Mouse (Mus musculus) heart, embryonic 13.5 days (tissue): ENCODE data around the gene Asic3. TPM values are rescaled to one million over a fixed set of nuclear protein-coding genes. Genes with fewer than 3 reads are reported as not detected.
A peak's percentile ranks its signal among the peaks of the same experiment; 100 is the strongest.

ENCODE experiments used
- ATAC-seq: fragments of 200-750 bp; cut with Nextera tagmentation; 2 replicates; pipeline ENCODE4 v1.8.0; 2017; ENCODE audit warnings: moderate TSS enrichment; ENCODE audit not compliant: insufficient number of reproducible peaks, low FRiP score, low TSS enrichment; ENCODE audit errors: extremely low read depth
- H3K27ac ChIP-seq: fragments of 300-500 bp; sonication (generic); replicated peaks from 2 replicates; pipeline ENCODE4 v1.5.1; 2015; ENCODE audit warnings: moderate library complexity, mild to moderate bottlenecking, inconsistent platforms
- H3K27me3 ChIP-seq: fragments of 300-500 bp; sonication (generic); replicated peaks from 2 replicates; pipeline ENCODE4 v1.6.1; 2015; ENCODE audit warnings: mild to moderate bottlenecking, inconsistent platforms
- H3K36me3 ChIP-seq: fragments of 300-500 bp; sonication (generic); 2 replicates; pipeline ENCODE4 v1.6.1; 2015; ENCODE audit warnings: mild to moderate bottlenecking, inconsistent platforms
- H3K4me1 ChIP-seq: fragments of 300-500 bp; sonication (generic); 2 replicates; pipeline ENCODE4 v1.6.1; 2015; ENCODE audit warnings: inconsistent platforms
- H3K4me2 ChIP-seq: fragments of 300-500 bp; sonication (generic); 2 replicates; pipeline ENCODE4 v1.6.1; 2015; ENCODE audit warnings: inconsistent platforms, mild to moderate bottlenecking, moderate library complexity
- H3K4me3 ChIP-seq: fragments of 300-500 bp; sonication (generic); 2 replicates; pipeline ENCODE4 v1.5.1; 2015; ENCODE audit warnings: moderate library complexity, mild to moderate bottlenecking, inconsistent platforms
- H3K9ac ChIP-seq: fragments of 300-500 bp; sonication (generic); 2 replicates; pipeline ENCODE4 v1.6.1; 2015; ENCODE audit warnings: inconsistent platforms, mild to moderate bottlenecking, moderate library complexity
- H3K9me3 ChIP-seq: fragments of 300-500 bp; sonication (generic); 2 replicates; pipeline ENCODE4 v1.6.1; 2016; ENCODE audit warnings: inconsistent platforms
- WGBS: fragments of 180-500 bp; shearing (Covaris S2); methylation state at CpG from one replicate; pipeline ENCODE4 v1.1.7; 2015; ENCODE audit warnings: mixed read lengths; 5-methylcytosine and 5-hydroxymethylcytosine counted together
- polyA plus RNA-seq: library from polyadenylated mRNA; unstranded; fragments of >200 nt; fragmentation: Nextera tagmentation; extraction: Ambion mirVana; gene quantifications from 2 replicates; pipeline ENCODE4 v1.2.1, GENCODE M21; 2015

Gene Asic3
- polyA plus RNA-seq, 1 experiment from 2014 or later = 0.25 TPM

- Histone ChIP-seq H3K4me3 (no peak overlapping the region), H3K9me3 (no peaks in the 10 kb centered on the region), H3K4me1 (no peaks in the 10 kb centered on the region), H3K9ac (no peak overlapping the region), H3K27ac (no peak overlapping the region), H3K27me3 (no peaks in the 10 kb centered on the region), H3K4me2 (no peak overlapping the region), H3K36me3 (peaks cover 68% of the 10 kb centered on the region)
- no peak for ATAC-seq
- WGBS = 85% methylated on average over 5 of the region's 5 CpGs
Measured at GRCm38 (mm10) chr5:24400911-24401605, 12.1 kb upstream of the Asic3 start.

DNA sequence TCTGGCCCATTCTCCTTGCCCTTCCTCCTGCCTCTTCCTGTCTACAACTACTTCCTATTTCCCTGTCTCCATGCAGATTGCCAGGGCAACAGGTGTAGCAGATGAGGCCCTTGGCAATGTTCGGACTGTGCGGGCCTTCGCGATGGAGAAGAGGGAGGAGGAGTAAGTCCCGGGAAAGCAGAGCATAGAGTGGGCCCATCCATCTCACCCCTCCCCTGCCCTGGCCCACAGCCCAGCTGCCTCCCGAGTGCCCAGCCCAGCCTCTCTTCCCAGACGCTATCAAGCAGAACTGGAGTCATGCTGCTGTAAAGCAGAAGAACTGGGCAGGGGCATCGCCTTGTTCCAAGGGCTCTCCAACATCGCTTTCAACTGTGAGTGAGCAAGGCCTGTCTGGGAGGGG lies 11.2 kb upstream of the Asic3 start:
- Histone ChIP-seq H3K36me3 (peaks cover 72% of the 10 kb centered on the region), H3K4me2 (no peak overlapping the region), H3K4me3 (no peak overlapping the region), H3K27me3 (no peaks in the 10 kb centered on the region), H3K4me1 (no peaks in the 10 kb centered on the region), H3K9me3 (no peaks in the 10 kb centered on the region), H3K9ac (no peak overlapping the region), H3K27ac (no peak overlapping the region)
- no peak for ATAC-seq
- WGBS = 65% methylated on average over 9 of the region's 9 CpGs

DNA sequence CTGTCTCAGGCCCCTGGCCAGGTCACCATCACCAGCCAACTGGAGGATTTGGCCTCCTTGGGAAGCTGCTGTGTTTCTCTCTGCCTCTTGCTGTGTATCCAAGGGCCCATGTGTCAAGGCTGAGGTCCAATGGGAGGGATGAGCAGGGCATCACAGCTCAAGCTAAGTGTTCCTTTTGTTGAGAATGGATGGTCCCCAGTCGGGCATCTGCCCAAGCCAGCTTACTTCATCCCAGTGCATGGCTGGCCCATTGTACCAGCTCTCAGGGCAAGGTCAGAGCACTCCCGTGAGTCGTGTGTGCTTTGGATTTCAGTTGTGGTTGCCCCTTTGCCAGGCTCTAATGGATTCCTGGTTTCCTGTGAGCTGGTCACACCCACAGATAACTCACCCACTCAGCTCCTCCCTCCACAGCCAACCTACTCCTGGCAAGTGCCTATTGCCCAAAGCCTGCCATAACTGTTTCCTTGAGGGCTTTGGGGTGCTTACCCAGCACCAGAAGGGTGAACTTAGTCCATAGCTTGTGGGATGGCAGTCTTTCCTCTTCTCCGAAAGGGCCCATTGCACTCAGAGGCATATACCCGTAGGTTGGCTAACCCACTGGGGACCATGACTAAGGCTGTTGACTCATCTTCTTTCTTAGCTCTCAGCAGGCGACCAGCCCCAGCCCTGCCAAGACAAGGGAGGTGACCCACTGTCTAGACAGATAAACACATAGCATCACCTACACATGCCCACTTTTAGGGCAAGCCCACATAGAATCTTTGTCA lies 8.4 kb upstream of the Asic3 start:
- Histone ChIP-seq H3K9me3 (no peaks in the 10 kb centered on the region), H3K4me2 (no peak overlapping the region), H3K9ac (no peak overlapping the region), H3K4me3 (no peak overlapping the region), H3K4me1 (no peaks in the 10 kb centered on the region), H3K27me3 (no peaks in the 10 kb centered on the region), H3K27ac (no peak overlapping the region), H3K36me3 (peaks cover 96% of the 10 kb centered on the region)
- ATAC-seq = no peak
- 77% methylated on average over 6 of the region's 6 CpGs for WGBS

- WGBS = 53% methylated on average over 3 of the region's 3 CpGs
- no peak for ATAC-seq
- no peak overlapping the region for H3K9ac ChIP-seq
Measured at GRCm38 (mm10) chr5:24405389-24405876, 7.8 kb upstream of the Asic3 start.

DNA sequence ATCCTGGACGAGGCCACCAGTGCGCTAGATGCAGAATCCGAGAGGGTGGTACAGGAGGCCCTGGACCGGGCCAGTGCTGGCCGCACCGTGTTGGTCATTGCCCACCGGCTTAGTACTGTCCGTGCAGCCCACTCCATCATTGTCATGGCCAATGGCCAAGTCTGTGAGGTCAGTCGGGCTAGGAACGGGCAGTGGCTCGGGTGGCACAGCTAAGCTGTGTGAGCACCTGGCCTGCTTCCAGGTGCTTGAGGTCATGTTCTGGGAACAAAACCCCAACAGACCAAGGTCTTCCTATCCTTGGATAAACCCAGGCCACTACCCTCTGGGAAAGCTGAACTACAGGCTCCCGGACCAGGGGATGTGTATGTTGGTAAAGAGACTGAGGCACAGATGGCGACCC lies 4.5 kb upstream of the Asic3 start:
- ATAC-seq = no peak
- peaks cover 62% of the 10 kb centered on the region for H3K36me3 ChIP-seq
- no peak overlapping the region for H3K4me2 ChIP-seq
- H3K4me3 ChIP-seq = no peak overlapping the region
- H3K4me1 ChIP-seq = peaks cover 4% of the 10 kb centered on the region; the same call in 1 of the 2 replicates
- H3K27me3 ChIP-seq = peaks cover 2% of the 10 kb centered on the region
- H3K9me3 ChIP-seq = no peaks in the 10 kb centered on the region
- 83% methylated on average over 13 of the region's 13 CpGs for WGBS
- no peak overlapping the region for H3K9ac ChIP-seq
- no peak overlapping the region for H3K27ac ChIP-seq

More at GRCm38 (mm10) chr5:24405389-24405876, 7.8 kb upstream of the Asic3 start:
- no peaks in the 10 kb centered on the region for H3K9me3 ChIP-seq
- no peaks in the 10 kb centered on the region for H3K4me1 ChIP-seq
- no peak overlapping the region for H3K4me3 ChIP-seq
- no peak overlapping the region for H3K4me2 ChIP-seq
- no peaks in the 10 kb centered on the region for H3K27me3 ChIP-seq
- H3K36me3 ChIP-seq = peaks cover 92% of the 10 kb centered on the region
- no peak overlapping the region for H3K27ac ChIP-seq

GRCm38 (mm10) chr5:24409466-24409865 lies 3.7 kb upstream of the Asic3 start:
- no peak overlapping the region for H3K4me3 ChIP-seq
- H3K4me2 ChIP-seq = no peak overlapping the region
- 89% methylated on average over 2 of the region's 2 CpGs for WGBS
- H3K9me3 ChIP-seq = no peaks in the 10 kb centered on the region
- no peak for ATAC-seq
- peaks cover 4% of the 10 kb centered on the region; the same call in 1 of the 2 replicates for H3K4me1 ChIP-seq
- H3K36me3 ChIP-seq = peaks cover 53% of the 10 kb centered on the region
- peaks cover 9% of the 10 kb centered on the region for H3K27me3 ChIP-seq
- no peak overlapping the region for H3K9ac ChIP-seq
- H3K27ac ChIP-seq = no peak overlapping the region

GRCm38 (mm10) chr5:24412063-24412462 lies 1.1 kb upstream of the Asic3 start:
- no peak for ATAC-seq
- Histone ChIP-seq H3K9ac (no peak overlapping the region), H3K27ac (no peak overlapping the region), H3K27me3 (peaks cover 18% of the 10 kb centered on the region), H3K9me3 (no peaks in the 10 kb centered on the region), H3K4me3 (no peak overlapping the region), H3K4me2 (no peak overlapping the region), H3K4me1 (peaks cover 11% of the 10 kb centered on the region), H3K36me3 (peaks cover 29% of the 10 kb centered on the region)
- 70% methylated on average over 2 of the region's 2 CpGs for WGBS

DNA sequence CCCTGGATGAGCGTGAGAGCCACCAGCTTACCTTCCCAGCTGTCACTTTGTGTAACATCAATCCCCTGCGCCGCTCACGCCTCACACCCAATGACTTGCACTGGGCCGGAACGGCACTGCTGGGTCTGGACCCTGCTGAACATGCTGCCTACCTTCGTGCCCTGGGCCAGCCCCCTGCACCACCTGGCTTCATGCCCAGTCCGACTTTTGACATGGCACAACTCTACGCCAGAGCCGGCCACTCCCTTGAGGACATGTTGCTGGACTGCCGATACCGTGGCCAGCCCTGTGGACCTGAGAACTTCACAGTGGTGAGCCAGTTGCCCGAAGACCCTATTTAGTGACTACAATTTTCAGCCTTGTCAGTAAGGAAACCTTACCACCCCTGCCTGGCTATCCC lies 746 bp downstream of the Asic3 start:
- Histone ChIP-seq H3K4me3 (no peak overlapping the region), H3K4me2 (no peak overlapping the region), H3K4me1 (peaks cover 11% of the 10 kb centered on the region), H3K27me3 (peaks cover 18% of the 10 kb centered on the region), H3K9me3 (no peaks in the 10 kb centered on the region), H3K27ac (no peak overlapping the region), H3K36me3 (peaks cover 17% of the 10 kb centered on the region), H3K9ac (no peak overlapping the region)
- WGBS = 74% methylated on average over 13 of the region's 13 CpGs
- no peak for ATAC-seq

DNA sequence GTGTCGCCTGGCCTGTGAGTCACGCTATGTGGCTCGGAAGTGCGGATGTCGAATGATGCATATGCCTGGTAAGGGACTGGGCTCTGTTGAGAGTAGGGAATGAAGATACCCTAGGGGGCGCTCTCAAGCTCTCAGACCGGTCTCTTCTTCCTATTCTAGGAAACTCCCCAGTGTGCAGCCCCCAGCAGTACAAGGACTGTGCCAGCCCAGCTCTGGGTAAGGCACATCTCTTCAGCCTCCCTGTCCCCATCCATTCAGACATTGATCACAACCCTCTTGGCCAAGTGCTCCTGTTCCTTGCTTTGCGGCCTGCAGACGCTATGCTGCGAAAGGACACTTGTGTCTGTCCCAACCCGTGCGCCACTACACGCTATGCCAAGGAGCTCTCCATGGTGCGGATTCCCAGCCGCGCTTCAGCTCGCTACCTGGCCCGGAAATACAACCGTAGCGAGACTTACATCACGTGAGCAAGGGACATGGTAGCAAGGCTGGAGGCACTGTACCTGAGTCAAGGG lies 3.1 kb downstream of the Asic3 start:
- H3K4me2 ChIP-seq = peak overlapping the region; percentile 39

GRCm38 (mm10) chr5:24417587-24417986 lies 4.4 kb downstream of the Asic3 start:
- no peak overlapping the region for H3K27ac ChIP-seq
- peaks cover 37% of the 10 kb centered on the region for H3K36me3 ChIP-seq
- no peaks in the 10 kb centered on the region for H3K9me3 ChIP-seq
- ATAC-seq = no peak
- peaks cover 18% of the 10 kb centered on the region for H3K27me3 ChIP-seq
- no peak overlapping the region for H3K4me2 ChIP-seq
- no peak overlapping the region for H3K4me3 ChIP-seq
- H3K9ac ChIP-seq = no peak overlapping the region
- WGBS = 76% methylated on average over 10 of the region's 10 CpGs
- peaks cover 14% of the 10 kb centered on the region for H3K4me1 ChIP-seq

More for the DNA sequence above, 3.1 kb downstream of the Asic3 start:
- Histone ChIP-seq H3K36me3 (peaks cover 28% of the 10 kb centered on the region), H3K9ac (no peak overlapping the region), H3K4me1 (peaks cover 11% of the 10 kb centered on the region), H3K4me3 (no peak overlapping the region), H3K9me3 (no peaks in the 10 kb centered on the region), H3K27me3 (peaks cover 18% of the 10 kb centered on the region), H3K27ac (no peak overlapping the region)
- WGBS = 2% methylated on average over 21 of the region's 21 CpGs
- ATAC-seq = peak; percentile 25

DNA sequence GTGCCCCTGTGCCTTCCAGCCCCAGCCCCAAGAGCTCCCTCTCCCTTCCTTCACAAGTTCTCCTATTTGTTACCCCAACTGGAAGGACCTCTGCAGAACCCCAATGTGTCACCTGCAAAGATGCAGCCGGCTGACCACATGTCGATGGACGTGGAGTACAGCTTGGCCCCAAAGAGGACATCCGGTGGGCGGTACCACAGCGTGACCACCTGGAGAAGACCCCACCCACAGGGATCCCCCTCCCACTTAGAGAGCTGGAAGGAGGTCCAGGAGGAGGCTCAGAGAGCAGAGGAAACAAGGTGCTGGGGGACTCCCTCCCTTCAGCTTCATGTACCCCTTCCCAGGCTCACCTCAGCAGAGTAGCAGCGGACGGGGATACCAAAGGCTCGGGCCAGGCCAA lies 7.2 kb downstream of the Asic3 start:
- no peak for ATAC-seq
- Histone ChIP-seq H3K4me2 (no peak overlapping the region), H3K27me3 (0 out of 2 replicates have a peak, but pooled peaks cover under 1% of the 10 kb centered on the region), H3K36me3 (peaks cover 37% of the 10 kb centered on the region), H3K4me3 (no peak overlapping the region), H3K4me1 (peaks cover 24% of the 10 kb centered on the region), H3K27ac (no peak overlapping the region), H3K9me3 (no peaks in the 10 kb centered on the region), H3K9ac (no peak overlapping the region)
- 81% methylated on average over 9 of the region's 9 CpGs for WGBS
